Mouse (Mus musculus): ENCODE results near the gene Efnb2.

Gene Efnb2

DNA sequence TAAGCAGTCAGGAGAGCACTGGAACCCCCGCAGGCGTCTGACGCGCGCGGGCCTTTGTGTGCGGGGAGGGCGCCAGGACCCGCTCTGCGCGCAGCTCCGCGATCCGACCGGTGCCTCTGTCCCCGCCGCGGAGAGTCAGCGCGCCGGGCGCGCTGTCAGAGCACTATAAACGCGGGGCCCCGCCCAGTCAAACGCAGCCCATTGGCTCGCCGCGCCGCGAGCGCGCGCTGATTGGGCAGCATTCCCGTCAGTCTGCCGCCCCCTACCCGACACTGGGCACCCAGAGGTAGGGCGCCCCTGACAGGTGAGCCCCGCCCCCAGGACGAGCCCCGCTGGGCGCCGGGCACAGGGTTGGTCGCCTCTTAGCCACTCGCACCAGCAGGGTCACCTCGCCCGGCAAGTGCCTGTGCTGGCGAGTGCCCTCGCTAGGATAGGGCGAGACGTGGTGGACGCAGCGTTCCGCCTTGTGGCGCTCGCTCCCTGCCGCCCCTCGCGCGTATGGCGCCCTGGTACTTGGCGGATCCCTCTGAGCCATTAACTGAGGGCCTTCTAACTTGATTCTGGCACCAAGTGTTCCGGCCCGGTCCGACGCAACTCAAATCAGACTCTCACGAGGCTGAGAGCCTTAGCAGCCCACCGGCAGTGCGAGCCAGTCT, at the start of gene Efnb2:
TSS of gene Efnb2 (minus strand) at position 140 of the 656 bp plus-strand sequence.
- DNase-seq (ENCODE audit: extremely low spot score, low read depth, low spot score) = peak; percentile 77

DNA sequence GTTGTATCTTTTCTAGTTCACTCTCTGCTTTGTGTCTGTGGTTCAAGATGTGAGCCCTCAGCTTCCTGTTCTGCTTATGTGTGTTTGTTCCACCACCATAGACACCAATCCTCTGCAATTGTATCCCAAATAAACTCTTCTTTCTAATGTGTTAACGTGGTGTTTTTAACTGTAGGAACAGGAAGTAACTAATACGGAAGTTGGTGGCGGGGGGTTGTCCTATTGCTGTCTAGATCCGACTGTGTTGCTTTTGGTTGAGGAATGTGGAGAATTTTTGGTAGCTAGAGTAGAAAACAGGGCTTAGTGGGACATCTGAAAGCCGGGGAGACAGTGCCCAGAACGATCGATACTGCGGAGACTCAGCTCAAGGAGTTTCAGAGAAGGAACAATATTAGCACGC, 43.8 kb upstream of the Efnb2 start:
- no peak for DNase-seq (ENCODE audit: extremely low spot score, low read depth, low spot score)

DNA sequence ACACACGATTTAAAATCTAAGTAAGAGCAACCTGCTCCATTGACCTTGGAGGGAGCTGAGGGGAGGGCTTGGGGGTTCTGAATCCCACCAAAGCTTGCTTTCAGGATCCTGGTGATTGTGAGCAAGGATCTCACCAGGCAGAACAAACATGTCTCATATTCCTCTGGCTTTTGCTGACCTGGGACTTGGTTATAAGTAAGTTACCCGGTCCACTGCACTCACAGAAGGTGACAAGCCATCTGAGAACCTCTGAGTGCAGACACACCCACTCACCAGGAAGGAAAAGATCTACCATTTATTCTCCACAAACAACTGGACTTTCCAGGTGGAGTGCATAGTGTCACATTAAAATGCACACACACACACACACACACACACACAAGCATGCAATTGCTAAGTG, 42.6 kb upstream of the Efnb2 start:
- DNase-seq (ENCODE audit: extremely low spot score, low read depth, low spot score) = no peak

DNA sequence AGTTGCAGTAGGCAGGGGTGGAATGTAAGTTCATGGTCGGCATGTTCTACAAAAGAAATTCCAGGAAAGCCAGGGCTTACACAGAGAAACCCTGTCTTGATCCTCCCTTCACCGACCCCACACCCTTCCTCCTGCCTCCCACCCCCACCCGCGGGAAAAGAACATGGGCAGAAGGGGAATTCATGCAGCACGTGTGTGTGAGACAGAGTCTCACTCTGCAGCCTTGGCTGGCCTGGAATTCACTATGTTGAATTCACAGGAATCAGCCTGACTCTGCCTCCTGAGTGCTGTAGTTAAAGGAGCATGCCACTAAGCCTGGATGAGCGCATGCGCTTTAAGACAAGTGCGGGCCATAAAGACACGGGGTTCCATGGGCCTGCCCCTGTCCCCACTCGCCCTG, 39.8 kb upstream of the Efnb2 start:
- DNase-seq (ENCODE audit: extremely low spot score, low read depth, low spot score) = no peak

DNA sequence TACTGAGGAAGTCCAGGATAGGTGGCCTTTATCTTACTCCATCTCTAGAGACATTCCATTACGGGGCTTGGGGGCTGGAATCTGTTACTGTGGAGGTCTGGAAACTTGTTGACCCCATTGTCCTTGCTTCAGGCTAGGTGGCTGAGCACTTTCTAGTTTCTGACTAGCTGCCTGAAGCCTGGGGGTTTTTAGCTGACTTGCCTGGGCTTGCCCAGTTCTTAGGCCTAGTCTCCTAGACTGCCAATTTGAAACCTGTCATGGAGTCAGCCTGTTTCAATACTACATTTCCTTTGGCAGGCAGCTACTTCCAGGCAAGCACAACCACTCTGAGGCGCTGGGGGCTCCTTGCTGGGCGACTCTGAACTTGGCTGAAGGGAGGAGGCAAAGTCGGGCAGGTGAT, 39.2 kb upstream of the Efnb2 start:
- DNase-seq (ENCODE audit: extremely low spot score, low read depth, low spot score) = no peak

DNA sequence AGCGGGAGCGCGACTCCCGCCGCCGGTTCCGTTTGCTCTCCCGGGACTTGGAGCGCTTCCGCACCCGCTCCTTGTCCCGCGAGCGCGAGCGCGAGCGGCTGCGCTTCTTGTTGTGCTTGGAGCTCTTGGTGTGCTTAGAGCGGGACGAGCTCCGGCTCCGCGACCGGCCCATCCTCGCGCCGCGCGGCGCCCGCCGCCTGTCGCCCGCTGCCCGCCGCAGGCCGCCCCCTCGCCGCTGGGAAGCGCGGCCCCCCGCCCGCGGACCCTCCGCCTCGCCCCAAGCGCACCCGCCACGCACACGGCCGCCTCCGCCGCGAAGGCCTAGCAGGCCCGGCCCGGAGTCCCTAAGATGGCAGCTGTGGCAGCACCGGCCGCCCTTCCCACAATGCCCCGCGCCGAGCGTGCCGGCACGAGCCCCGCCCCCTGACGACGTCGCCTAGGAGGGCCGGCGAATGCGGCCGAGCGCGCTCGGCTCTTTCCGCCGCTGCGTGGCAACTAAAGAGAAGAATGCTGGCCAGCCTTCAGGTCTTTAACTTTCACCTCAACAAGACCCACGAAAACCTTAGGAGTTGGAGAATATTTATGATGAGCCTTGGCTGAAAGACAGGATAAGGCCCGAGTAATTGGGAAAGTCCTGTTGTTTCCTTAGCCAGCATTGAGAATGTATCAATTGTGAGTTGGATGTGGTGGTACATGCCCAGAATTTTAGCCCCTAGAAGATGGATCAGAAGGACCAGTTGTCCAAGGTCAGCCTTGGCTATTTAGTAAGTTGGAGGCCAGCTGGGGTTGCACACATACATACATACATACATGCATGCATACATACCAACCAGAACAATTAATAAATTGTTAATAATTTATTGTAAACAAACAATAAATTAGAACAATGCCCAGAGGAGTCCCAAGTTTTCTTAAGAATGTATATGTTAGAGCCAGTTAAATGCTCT, 29.4 kb upstream of the Efnb2 start, which contains the start of gene Arglu1:
TSS of gene Arglu1 (minus strand) at position 376 of the 947 bp plus-strand sequence.
- DNase-seq (ENCODE audit: extremely low spot score, low read depth, low spot score) = peak; percentile 74

DNA sequence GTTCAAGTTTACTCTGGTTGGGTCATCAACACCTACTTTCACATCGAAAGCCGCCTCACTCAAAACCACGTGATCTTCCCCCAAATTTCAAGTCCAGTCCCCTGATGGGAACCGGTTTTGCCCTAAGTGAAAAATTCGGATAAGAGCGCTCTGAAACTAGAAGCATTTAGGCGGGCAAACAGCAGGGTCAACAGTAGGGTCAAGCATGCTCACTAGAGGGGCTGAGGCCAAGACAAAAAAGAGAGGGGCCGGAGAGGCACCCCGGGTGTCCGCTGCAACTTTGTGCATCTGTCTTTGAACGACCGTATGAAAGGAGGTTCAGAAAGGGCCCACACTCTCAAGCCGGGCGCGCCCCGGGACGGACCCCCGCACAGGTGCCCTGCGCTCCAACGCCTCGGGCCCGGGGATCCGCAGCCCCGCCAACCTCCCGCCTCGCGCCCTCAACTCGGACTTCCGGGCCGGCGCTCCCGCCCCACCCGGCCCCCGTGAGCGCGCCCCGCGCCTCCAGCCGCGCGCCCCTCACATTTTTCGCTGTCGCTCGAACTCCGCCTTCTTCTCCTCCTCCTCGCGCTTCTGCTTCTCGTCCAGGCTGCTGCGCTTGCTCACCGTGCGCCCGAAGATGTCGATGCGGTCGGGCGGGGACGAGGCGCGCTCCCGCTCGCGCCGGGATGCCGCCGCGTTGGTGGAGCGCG, 28.6 kb upstream of the Efnb2 start:
- DNase-seq (ENCODE audit: extremely low spot score, low read depth, low spot score) = no peak

DNA sequence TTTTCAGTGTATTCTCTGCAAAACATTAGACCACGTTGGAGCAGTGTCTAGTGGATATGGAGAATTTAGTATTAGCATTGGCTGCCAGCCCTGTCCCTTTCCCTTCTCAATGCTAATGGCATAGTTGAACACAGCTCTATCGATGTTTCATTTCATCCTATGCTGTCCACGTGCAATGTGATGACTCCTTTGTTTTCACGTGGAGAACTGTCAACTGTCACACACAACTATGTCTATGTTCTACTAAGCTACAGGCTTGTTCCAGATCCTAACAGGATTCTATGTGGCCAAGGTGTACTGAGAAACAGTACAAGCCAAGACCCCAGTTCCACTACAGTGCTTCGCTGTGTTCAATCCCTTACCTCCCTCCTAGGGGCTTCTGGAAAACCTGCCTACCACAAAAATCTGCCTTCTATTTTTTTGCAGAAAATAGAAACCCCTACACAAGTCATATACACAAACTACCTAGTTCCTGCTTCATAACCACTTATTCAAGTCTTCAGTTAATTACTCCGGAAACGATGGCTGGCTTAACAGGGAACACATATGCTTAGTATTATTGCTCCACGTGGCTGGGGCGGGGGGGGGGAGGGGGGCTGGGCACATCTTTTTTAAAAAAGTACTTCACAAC, 27.9 kb upstream of the Efnb2 start:
- DNase-seq (ENCODE audit: extremely low spot score, low read depth, low spot score) = no peak

DNA sequence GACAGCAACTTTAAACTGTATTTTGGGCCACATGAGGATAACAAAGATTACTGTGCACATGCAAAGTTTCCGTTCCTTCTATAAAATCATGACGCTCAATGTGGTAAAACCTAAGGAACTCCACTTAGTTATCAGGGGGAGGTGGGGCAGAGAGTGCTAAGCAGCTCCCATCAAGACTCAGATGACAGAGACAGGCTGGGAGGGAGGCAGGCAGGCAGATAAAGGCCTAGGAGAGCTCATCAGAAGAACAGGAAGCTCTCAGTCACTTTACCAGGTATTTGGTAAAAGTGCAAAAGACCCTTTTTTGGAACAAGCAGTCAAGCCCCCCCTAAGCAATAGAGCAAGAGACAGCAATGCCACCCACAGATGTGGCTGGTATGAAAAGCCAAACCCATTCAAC, 24.5 kb upstream of the Efnb2 start:
- no peak for DNase-seq (ENCODE audit: extremely low spot score, low read depth, low spot score)

DNA sequence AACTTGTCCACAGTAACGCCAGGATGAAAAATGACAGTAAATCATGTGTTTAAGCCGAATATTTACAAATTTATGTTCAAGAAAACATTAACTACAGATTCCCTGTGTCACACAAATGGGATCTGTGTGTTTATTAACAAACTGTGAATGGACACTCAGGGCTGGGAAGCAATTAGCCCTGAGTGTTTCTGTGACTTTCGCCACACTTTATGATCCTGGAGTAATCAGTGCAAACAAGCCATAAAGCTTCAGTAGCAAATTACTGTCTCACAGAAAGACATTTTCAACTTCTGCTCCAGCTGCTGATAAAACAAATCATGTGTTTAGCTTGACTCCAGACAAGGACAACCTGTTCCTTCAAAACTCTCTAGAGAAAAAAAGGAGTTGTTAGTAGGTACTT, 21.7 kb upstream of the Efnb2 start:
- DNase-seq (ENCODE audit: extremely low spot score, low read depth, low spot score) = no peak

DNA sequence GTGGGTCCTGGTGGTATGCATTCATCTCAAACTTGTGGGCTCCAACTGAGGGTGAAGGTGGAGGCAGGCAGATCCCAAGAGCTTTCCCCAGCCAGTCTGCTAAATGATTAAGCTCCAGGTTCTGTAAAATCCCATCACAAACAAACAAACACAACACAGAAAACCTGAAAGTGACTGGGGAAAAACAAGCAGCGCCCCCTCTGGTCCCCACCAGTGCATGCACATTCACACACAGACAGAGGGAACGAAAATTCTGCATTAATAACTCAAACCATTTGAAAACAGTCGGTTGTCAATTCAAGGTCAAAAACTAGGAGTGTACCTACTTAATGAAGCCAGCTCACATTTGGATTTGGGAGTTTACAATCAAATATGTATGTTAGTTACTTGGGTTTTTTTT, 17.2 kb upstream of the Efnb2 start:
- DNase-seq (ENCODE audit: extremely low spot score, low read depth, low spot score) = no peak

DNA sequence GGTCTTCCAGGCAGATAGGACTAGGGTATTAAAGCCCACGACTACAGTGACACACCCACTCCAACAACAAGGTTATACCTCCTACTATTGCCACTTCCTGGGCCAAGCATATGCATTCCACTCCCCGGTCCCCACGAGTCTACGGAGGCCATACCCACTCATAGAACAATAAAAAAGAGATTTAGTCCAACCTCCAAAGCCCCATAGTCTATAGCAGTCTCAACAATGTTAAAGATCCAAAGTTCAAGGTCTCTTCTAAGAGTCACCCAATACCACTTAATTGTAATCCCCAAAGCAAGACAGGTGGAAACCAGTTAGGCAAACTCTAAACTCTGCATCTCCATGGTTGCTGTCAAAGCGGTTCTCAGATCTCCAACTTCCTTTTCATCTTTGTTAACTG, 13.8 kb upstream of the Efnb2 start:
- DNase-seq (ENCODE audit: extremely low spot score, low read depth, low spot score) = no peak

DNA sequence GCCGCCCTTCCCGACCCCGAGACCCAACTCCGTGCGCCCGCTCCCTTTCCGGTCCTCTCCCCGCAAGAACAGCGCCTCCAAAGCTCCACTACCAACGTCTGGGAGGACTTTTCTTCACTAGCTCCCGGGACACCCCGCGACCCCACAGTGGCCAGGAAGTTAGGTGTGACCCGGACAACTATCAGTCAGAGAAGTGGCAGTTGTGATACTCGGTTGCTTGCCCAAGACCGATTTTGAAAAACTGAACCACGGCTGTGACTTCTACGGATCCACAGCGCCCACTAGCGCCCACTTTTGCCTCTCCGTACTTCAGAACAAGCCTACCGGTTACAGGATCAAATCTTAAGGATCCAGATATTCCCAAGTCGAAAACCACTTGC, 707 bp upstream of the Efnb2 start:
- peak; percentile 83 for DNase-seq (ENCODE audit: extremely low spot score, low read depth, low spot score)

DNA sequence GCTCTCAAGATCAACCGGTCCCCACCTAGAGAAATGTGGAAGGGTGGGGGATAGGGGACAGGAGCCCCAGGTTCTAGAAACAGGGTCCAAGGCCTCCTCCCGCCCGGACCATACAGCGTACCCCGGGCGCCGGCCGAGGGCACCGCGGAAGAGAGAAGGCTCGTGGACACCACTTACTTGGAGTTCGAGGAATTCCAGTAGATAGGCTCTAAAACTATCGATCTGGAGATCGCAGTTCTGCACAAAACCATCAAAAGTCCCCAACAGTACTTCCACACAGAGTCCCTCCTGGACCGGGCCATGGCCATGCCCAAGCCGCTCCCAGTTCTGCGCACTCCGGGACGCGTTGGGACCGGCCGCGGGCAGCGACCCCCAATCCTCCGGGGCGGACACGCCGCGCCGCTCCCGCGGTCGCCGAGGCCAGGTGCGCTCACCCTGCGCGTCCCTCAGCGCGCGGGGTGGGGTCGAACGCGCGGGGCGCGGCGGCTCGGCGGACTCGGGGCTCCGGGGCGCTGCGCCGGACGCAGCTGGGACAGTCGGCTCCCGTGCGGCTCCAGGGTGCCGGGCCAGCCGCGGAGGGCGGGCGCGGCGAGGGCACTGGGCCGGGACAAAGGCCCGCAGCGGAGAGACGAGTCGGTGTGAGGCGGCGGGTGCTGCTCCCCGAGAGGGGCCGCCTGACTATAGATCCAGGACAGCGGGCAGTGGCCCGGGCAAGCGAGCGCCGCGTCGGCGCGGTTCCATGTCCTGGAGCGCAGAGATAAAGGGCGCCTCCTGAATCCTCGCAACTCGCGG, 539 bp downstream of the Efnb2 start:
- DNase-seq (ENCODE audit: extremely low spot score, low read depth, low spot score) = no peak

DNA sequence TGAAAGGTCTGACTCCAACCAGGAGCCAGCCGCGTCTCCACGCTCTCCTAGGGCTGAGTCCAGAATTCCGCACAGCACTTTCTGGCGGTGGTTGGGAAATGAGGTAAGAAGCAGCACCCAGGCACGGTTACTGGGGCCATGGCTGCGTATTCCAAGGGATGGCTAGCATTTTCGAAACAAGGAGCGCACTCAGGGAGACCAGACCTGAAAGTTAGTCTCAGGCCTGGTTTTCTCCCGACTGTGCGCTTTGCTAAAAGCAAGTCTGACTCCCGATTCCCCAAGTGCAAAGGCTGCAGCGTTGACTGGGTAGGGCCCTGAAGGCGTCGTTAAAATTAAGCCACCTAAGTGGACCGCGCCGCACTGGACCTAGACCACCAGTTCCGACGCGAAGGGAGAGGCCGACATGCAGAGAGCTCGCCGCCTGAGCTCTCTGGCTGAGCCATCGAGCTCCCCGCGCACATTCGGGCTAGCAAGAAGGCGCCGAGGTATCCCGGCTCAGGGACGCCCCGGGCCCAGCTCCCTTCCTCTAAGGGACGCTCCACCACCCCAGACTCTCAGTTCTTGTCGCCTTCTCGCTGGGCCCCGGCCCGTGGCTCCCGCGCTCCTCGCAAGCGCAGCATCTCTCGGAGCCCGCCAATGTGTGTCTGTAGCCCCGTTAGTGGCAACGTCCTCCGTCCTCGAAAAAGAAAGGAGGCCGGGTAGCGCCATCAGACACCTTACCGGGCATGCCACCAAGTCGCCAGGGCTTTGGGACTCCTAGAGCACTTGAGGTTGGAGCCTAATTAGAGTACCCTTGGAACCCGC, 1.3 kb downstream of the Efnb2 start:
- DNase-seq (ENCODE audit: extremely low spot score, low read depth, low spot score) = no peak

DNA sequence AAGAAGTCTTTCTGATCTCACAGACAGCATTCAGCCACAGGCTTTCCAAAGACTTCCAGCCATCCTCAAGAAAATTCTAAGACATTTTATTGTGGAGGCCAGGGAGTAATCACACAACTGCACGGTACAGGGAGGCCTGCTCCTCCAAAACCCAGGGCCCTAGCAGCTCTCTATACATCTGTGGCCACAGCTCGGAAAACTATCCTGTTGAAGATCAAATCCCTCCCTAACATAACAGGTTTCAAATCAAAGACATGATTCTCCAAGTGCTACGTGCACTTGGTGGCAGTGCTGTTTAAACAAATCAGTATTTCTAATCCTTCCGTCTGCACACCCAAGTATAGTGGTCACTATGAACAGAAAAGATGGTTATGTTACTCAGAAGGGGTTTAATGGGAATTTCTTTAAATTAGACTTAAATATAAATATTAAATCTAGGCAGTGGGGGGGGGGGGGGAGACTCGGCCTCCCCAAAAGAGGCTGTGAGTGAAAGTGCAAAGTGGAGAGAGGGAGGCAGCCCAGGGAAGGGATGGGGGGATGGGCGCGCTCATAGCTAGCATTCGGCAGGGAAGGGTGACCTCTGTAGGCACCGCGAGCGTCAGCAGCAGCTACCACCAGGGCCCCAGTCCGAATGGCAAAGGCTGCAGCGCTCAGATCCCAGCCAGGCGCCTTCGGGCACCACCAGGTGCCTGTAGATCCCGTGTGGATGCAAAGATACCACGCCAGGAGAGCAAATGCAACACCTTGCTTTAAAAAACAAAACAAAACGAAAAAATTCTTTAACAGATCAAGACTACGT, 2.4 kb downstream of the Efnb2 start:
- no peak for DNase-seq (ENCODE audit: extremely low spot score, low read depth, low spot score)

DNA sequence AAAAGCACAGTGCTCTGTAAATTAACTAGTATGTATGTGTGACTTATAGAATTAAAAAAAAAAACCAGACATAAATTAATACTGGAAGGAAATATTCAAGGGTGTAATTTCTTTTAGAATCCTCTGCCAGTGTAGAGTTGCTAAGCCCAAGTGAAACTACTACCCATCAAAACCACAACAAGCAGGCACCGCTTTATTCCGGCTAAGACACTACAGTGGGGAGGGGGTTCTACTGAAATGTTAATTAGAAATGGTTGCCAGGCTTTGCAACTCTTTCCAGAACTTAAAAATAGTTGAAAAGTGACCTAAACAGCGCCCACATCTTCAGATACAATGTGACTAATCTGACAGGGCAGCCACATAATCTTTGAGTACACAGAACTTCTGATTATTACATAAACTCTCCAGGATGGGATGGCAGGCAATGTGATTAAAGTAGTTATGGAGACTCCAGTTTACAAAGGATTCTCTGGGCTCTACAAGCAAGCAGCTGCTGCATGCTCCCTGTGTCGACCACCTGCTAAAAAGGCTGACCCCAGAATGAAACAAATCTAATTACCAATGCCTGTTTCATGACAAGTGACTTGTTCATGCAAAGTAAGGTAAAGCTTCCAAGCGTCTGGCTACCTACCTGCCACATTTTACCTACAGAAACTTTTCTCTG, 3.2 kb downstream of the Efnb2 start:
- no peak for DNase-seq (ENCODE audit: extremely low spot score, low read depth, low spot score)

All from hindlimb bud, embryonic 11.5 days (tissue).